Mouse (Mus musculus) intestine, embryonic 14.5 days (tissue): ENCODE results near the gene Crim1. TPM values are rescaled to one million over a fixed set of nuclear protein-coding genes. Genes with fewer than 3 reads are reported as not detected.
A peak's percentile ranks its signal among the peaks of the same experiment; 100 is the strongest.
"Not testable (repeated sequence)": the region's sequence is repeated elsewhere in the genome, so short reads cannot be mapped to it uniquely, and the experiment has no call there.

ENCODE experiments used
- ATAC-seq: fragments of 200-750 bp; cut with Nextera tagmentation; replicated peaks from 2 replicates; pipeline ENCODE4 v1.8.0; 2017; ENCODE audit warnings: low read depth, moderate number of reproducible peaks, moderate TSS enrichment, moderate library complexity; ENCODE audit not compliant: low FRiP score, low TSS enrichment
- DNase-seq: peaks from one replicate; pipeline ENCODE4 v3.0.0-alpha.2; 2018; ENCODE audit warnings: low spot score
- H3K27ac ChIP-seq: fragments of 300-500 bp; sonication (generic); 2 replicates; pipeline ENCODE4 v1.5.1; 2014; ENCODE audit warnings: low read depth, mild to moderate bottlenecking, control low read depth
- H3K27me3 ChIP-seq: fragments of 300-500 bp; sonication (generic); replicated peaks from 2 replicates; pipeline ENCODE4 v1.6.1; 2014; ENCODE audit warnings: low read length, control low read depth; ENCODE audit not compliant: control insufficient read depth, insufficient read depth
- H3K36me3 ChIP-seq: fragments of 300-500 bp; sonication (generic); 2 replicates; pipeline ENCODE4 v1.6.1; 2014; ENCODE audit warnings: low read length, control low read depth; ENCODE audit not compliant: control insufficient read depth, insufficient read depth
- H3K4me1 ChIP-seq: fragments of 300-500 bp; sonication (generic); replicated peaks from 2 replicates; pipeline ENCODE4 v1.6.1; 2014; ENCODE audit warnings: low read length, control low read depth, mixed read lengths; ENCODE audit not compliant: control insufficient read depth, insufficient read depth
- H3K4me2 ChIP-seq: fragments of 300-500 bp; sonication (generic); 2 replicates; pipeline ENCODE4 v1.6.1; 2014; ENCODE audit warnings: low read length
- H3K4me3 ChIP-seq: fragments of 300-500 bp; sonication (generic); 2 replicates; pipeline ENCODE4 v1.5.1; 2014; ENCODE audit warnings: low read depth, low read length, control low read depth, mixed read lengths
- H3K9ac ChIP-seq: fragments of 300-500 bp; sonication (generic); 2 replicates; pipeline ENCODE4 v1.6.1; 2014; ENCODE audit warnings: mild to moderate bottlenecking, low read length
- H3K9me3 ChIP-seq: fragments of 300-500 bp; sonication (generic); 2 replicates; pipeline ENCODE4 v1.6.1; 2016; ENCODE audit warnings: low read length, control low read depth; ENCODE audit not compliant: control insufficient read depth
- WGBS: fragments of 180-500 bp; shearing (Covaris S2); extraction: QIAGEN DNeasy Blood & Tissue Kit; methylation state at CpG from one replicate; pipeline ENCODE4 v1.1.7; 2014; 5-methylcytosine and 5-hydroxymethylcytosine counted together
- polyA plus RNA-seq: library from polyadenylated mRNA; unstranded; fragments of >200 nt; fragmentation: Nextera tagmentation; extraction: Ambion mirVana; gene quantifications from 2 replicates; pipeline ENCODE4 v1.2.1, GENCODE M21; 2014

Gene Crim1
- polyA plus RNA-seq, 1 experiment from 2014 or later, result 6.1 TPM

- no peaks in the 10 kb centered on the region for H3K36me3 ChIP-seq
- H3K4me1 ChIP-seq, result peaks cover 27% of the 10 kb centered on the region
- H3K9me3 ChIP-seq, result no peaks in the 10 kb centered on the region
- no peak for DNase-seq
- H3K27ac ChIP-seq, result no peak overlapping the region
- no peak overlapping the region for H3K4me3 ChIP-seq
- no peak for ATAC-seq
- H3K9ac ChIP-seq, result no peak overlapping the region
- 59% methylated on average over 5 of the region's 5 CpGs for WGBS
- no peak overlapping the region for H3K4me2 ChIP-seq
- no peaks in the 10 kb centered on the region for H3K27me3 ChIP-seq
Observed at GRCm38 (mm10) chr17:78248197-78248596, 48.1 kb downstream of the Crim1 start.

GRCm38 (mm10) chr17:78248943-78249342 lies 48.9 kb downstream of the Crim1 start:
- no peak for DNase-seq
- Histone ChIP-seq H3K4me1 (peaks cover 27% of the 10 kb centered on the region), H3K27ac (no peak overlapping the region), H3K36me3 (no peaks in the 10 kb centered on the region), H3K9me3 (no peaks in the 10 kb centered on the region), H3K27me3 (no peaks in the 10 kb centered on the region), H3K9ac (no peak overlapping the region), H3K4me3 (no peak overlapping the region), H3K4me2 (no peak overlapping the region)
- no peak for ATAC-seq
- WGBS, result 22% methylated on average over 3 of the region's 3 CpGs

- H3K9ac ChIP-seq, result no peak overlapping the region
- ATAC-seq, result no peak
- no peaks in the 10 kb centered on the region for H3K27me3 ChIP-seq
- no peak overlapping the region for H3K27ac ChIP-seq
- DNase-seq, result no peak
- no peaks in the 10 kb centered on the region for H3K9me3 ChIP-seq
- no peaks in the 10 kb centered on the region for H3K36me3 ChIP-seq
- WGBS, result 64% methylated on average over 14 of the region's 14 CpGs
- H3K4me3 ChIP-seq, result no peak overlapping the region
- peaks cover 25% of the 10 kb centered on the region for H3K4me1 ChIP-seq
- H3K4me2 ChIP-seq, result no peak overlapping the region
Observed at GRCm38 (mm10) chr17:78250149-78250938, 50.3 kb downstream of the Crim1 start.

GRCm38 (mm10) chr17:78253587-78253986 lies 53.5 kb downstream of the Crim1 start:
- 93% methylated on average over 2 of the region's 2 CpGs for WGBS
- ATAC-seq, H3K4me3 ChIP-seq, H3K27ac ChIP-seq, DNase-seq, H3K4me2 ChIP-seq, H3K9ac ChIP-seq, H3K9me3 ChIP-seq, H3K27me3 ChIP-seq, H3K36me3 ChIP-seq: not testable (repeated sequence)
- peaks cover 15% of the 10 kb centered on the region for H3K4me1 ChIP-seq

- no peaks in the 10 kb centered on the region for H3K27me3 ChIP-seq
- no peaks in the 10 kb centered on the region for H3K36me3 ChIP-seq
- H3K4me3 ChIP-seq, result no peak overlapping the region
- no peak overlapping the region for H3K4me2 ChIP-seq
- no peak overlapping the region for H3K9ac ChIP-seq
- WGBS, result 58% methylated on average over 8 of the region's 8 CpGs
- H3K27ac ChIP-seq, result no peak overlapping the region
- peaks cover 10% of the 10 kb centered on the region; the same call in 1 of the 2 replicates for H3K4me1 ChIP-seq
- H3K9me3 ChIP-seq, result no peaks in the 10 kb centered on the region
- no peak for DNase-seq
- ATAC-seq, result no peak
Observed at GRCm38 (mm10) chr17:78254256-78254655, 54.2 kb downstream of the Crim1 start.

- Histone ChIP-seq H3K27me3 (no peaks in the 10 kb centered on the region), H3K9me3 (no peaks in the 10 kb centered on the region; the same call in 1 of the 2 replicates), H3K36me3 (no peaks in the 10 kb centered on the region), H3K4me1 (peaks cover 2% of the 10 kb centered on the region; the same call in 1 of the 2 replicates), H3K27ac (no peak overlapping the region), H3K9ac (no peak overlapping the region), H3K4me3 (no peak overlapping the region), H3K4me2 (no peak overlapping the region)
- WGBS, result 90% methylated on average over 9 of the region's 9 CpGs
- no peak for DNase-seq
- no peak for ATAC-seq
Observed at GRCm38 (mm10) chr17:78255711-78256110, 55.7 kb downstream of the Crim1 start.

GRCm38 (mm10) chr17:78256534-78256933 lies 56.5 kb downstream of the Crim1 start:
- no peaks in the 10 kb centered on the region; the same call in 1 of the 2 replicates for H3K9me3 ChIP-seq
- H3K4me3 ChIP-seq, result no peak overlapping the region
- no peak overlapping the region for H3K4me2 ChIP-seq
- H3K27ac ChIP-seq, result no peak overlapping the region
- ATAC-seq (no peak), DNase-seq (no peak)
- no peak overlapping the region for H3K9ac ChIP-seq
- 69% methylated on average over 8 of the region's 8 CpGs for WGBS
- H3K36me3 ChIP-seq, result no peaks in the 10 kb centered on the region
- no peaks in the 10 kb centered on the region for H3K27me3 ChIP-seq
- no peaks in the 10 kb centered on the region for H3K4me1 ChIP-seq

GRCm38 (mm10) chr17:78261684-78262083 lies 61.6 kb downstream of the Crim1 start:
- H3K4me1 ChIP-seq, result 0 out of 2 replicates have a peak, but pooled peaks cover 3% of the 10 kb centered on the region
- H3K4me3 ChIP-seq, result no peak overlapping the region
- H3K9me3 ChIP-seq, result no peaks in the 10 kb centered on the region; the same call in 1 of the 2 replicates
- no peak overlapping the region for H3K4me2 ChIP-seq
- no peaks in the 10 kb centered on the region for H3K36me3 ChIP-seq
- ATAC-seq, result peak; percentile 68
- 73% methylated on average over 4 of the region's 4 CpGs for WGBS
- H3K27me3 ChIP-seq, result no peaks in the 10 kb centered on the region
- H3K27ac ChIP-seq, result no peak overlapping the region
- DNase-seq, result no peak
- no peak overlapping the region for H3K9ac ChIP-seq

GRCm38 (mm10) chr17:78264116-78264515 lies 64.1 kb downstream of the Crim1 start:
- H3K36me3 ChIP-seq, result no peaks in the 10 kb centered on the region
- 82% methylated on average over 11 of the region's 11 CpGs for WGBS
- no peak for ATAC-seq
- H3K9ac ChIP-seq, result no peak overlapping the region
- H3K27me3 ChIP-seq, result no peaks in the 10 kb centered on the region
- DNase-seq, result no peak
- no peak overlapping the region for H3K4me3 ChIP-seq
- H3K27ac ChIP-seq, result no peak overlapping the region
- H3K4me2 ChIP-seq, result no peak overlapping the region
- no peaks in the 10 kb centered on the region; the same call in 1 of the 2 replicates for H3K9me3 ChIP-seq
- 0 out of 2 replicates have a peak, but pooled peaks cover 3% of the 10 kb centered on the region for H3K4me1 ChIP-seq
